Mouse (Mus musculus) midbrain, postnatal 0 days (tissue): ENCODE measurements at regions not wholly inside any gene's neighbourhood (a gene's known extent, or its start where the extent isn't known, plus 50 kb on each side); places are given as distances from the start of the nearest gene placed in this dataset.

Experiments used
- ATAC-seq: fragments of 200-750 bp; cut with Nextera tagmentation; 2 replicates; pipeline ENCODE4 v1.8.0; 2017; ENCODE audit warnings: moderate number of reproducible peaks, mild to moderate bottlenecking, moderate TSS enrichment, moderate library complexity; ENCODE audit not compliant: low FRiP score
- DNase-seq: peaks from one replicate; pipeline ENCODE4 v3.0.0-alpha.2; 2015; ENCODE audit warnings: low spot score
- H3K27ac ChIP-seq: fragments of 300-500 bp; sonication (generic); 2 replicates; pipeline ENCODE4 v1.5.1; 2014; ENCODE audit warnings: low read depth, mild to moderate bottlenecking, low read length, mixed read lengths
- H3K27me3 ChIP-seq: fragments of 300-500 bp; sonication (generic); 2 replicates; pipeline ENCODE4 v1.6.1; 2014; ENCODE audit warnings: low read length, control low read depth, mixed read lengths; ENCODE audit not compliant: insufficient read depth
- H3K36me3 ChIP-seq: fragments of 300-500 bp; sonication (generic); 2 replicates; pipeline ENCODE4 v1.6.1; 2014; ENCODE audit warnings: low read length, control low read depth, mixed read lengths; ENCODE audit not compliant: insufficient read depth
- H3K4me1 ChIP-seq: fragments of 300-500 bp; sonication (generic); 2 replicates; pipeline ENCODE4 v1.6.1; 2014; ENCODE audit warnings: mild to moderate bottlenecking, control low read depth, antibody characterized with exemption, low read length, mixed read lengths; ENCODE audit not compliant: insufficient read depth
- H3K4me2 ChIP-seq: fragments of 300-500 bp; sonication (generic); 2 replicates; pipeline ENCODE4 v1.6.1; 2014; ENCODE audit warnings: low read depth, mild to moderate bottlenecking, low read length, mixed read lengths; ENCODE audit not compliant: poor library complexity, severe bottlenecking
- H3K4me3 ChIP-seq: fragments of 300-500 bp; sonication (generic); 2 replicates; pipeline ENCODE4 v1.5.1; 2014; ENCODE audit warnings: low read depth, mild to moderate bottlenecking, low read length, moderate library complexity
- H3K9ac ChIP-seq: fragments of 300-500 bp; sonication (generic); replicated peaks from 2 replicates; pipeline ENCODE4 v1.6.1; 2014; ENCODE audit warnings: mild to moderate bottlenecking, low read length, moderate library complexity, mixed read lengths; ENCODE audit not compliant: poor library complexity, severe bottlenecking
- H3K9me3 ChIP-seq: fragments of 300-500 bp; sonication (generic); 2 replicates; pipeline ENCODE4 v1.6.1; 2016; ENCODE audit warnings: low read length, control low read depth
- CTCF ChIP-seq: IDR thresholded peaks from 2 replicates; pipeline ENCODE4 v1.5.1; 2016; ENCODE audit warnings: antibody characterized with exemption, mild to moderate bottlenecking
- WGBS: fragments of 180-500 bp; shearing (Covaris S2); extraction: QIAGEN DNeasy Blood & Tissue Kit; methylation state at CpG from one replicate; pipeline ENCODE4 v1.1.7; 2014; 5-methylcytosine and 5-hydroxymethylcytosine counted together

- Histone ChIP-seq H3K9me3 (no peaks in the 10 kb centered on the region), H3K4me1 (no peaks in the 10 kb centered on the region), H3K9ac (no peak overlapping the region), H3K27ac (no peak overlapping the region), H3K27me3 (no peaks in the 10 kb centered on the region), H3K4me2 (no peak overlapping the region), H3K4me3 (no peak overlapping the region), H3K36me3 (no peaks in the 10 kb centered on the region)
- ATAC-seq = 0 out of 2 replicates have a peak, but pooled peaks have one; percentile 31
- TF ChIP-seq CTCF = no peak
- DNase-seq = no peak
- 50% methylated on average over 3 of the region's 3 CpGs for WGBS
Measured at GRCm38 (mm10) chr2:114844389-114844771, 189.6 kb upstream of the Dph6 start.

- H3K27ac ChIP-seq = no peak overlapping the region
- no peak for DNase-seq
- no peak for ATAC-seq
- TF ChIP-seq CTCF = no peak
- H3K9ac ChIP-seq = no peak overlapping the region
- no peaks in the 10 kb centered on the region for H3K27me3 ChIP-seq
- 92% methylated on average over 5 of the region's 5 CpGs for WGBS
- H3K4me2 ChIP-seq = no peak overlapping the region
- no peaks in the 10 kb centered on the region for H3K9me3 ChIP-seq
- no peak overlapping the region for H3K4me3 ChIP-seq
- H3K36me3 ChIP-seq = no peaks in the 10 kb centered on the region
- no peaks in the 10 kb centered on the region for H3K4me1 ChIP-seq
Measured at GRCm38 (mm10) chr2:114848439-114848838, 193.7 kb upstream of the Dph6 start.

GRCm38 (mm10) chr2:114848914-114849313, 194.2 kb upstream of the Dph6 start:
- ATAC-seq (no peak), DNase-seq (no peak)
- H3K9me3 ChIP-seq = no peaks in the 10 kb centered on the region
- no peak overlapping the region for H3K9ac ChIP-seq
- no peak overlapping the region for H3K4me2 ChIP-seq
- no peak for TF ChIP-seq CTCF
- H3K4me1 ChIP-seq = no peaks in the 10 kb centered on the region
- H3K36me3 ChIP-seq = no peaks in the 10 kb centered on the region
- H3K27me3 ChIP-seq = no peaks in the 10 kb centered on the region
- no peak overlapping the region for H3K27ac ChIP-seq
- no peak overlapping the region for H3K4me3 ChIP-seq
- WGBS = 94% methylated on average over 2 of the region's 2 CpGs

GRCm38 (mm10) chr2:114853715-114854530, 199.2 kb upstream of the Dph6 start:
- H3K36me3 ChIP-seq = no peaks in the 10 kb centered on the region
- TF ChIP-seq CTCF = peak; percentile 96
- WGBS = 31% methylated on average over 13 of the region's 13 CpGs
- no peak overlapping the region for H3K27ac ChIP-seq
- H3K4me2 ChIP-seq = no peak overlapping the region
- no peak overlapping the region for H3K4me3 ChIP-seq
- H3K9ac ChIP-seq = no peak overlapping the region
- peak; percentile 68; the same call in 1 of the 2 replicates for ATAC-seq
- DNase-seq = peak; percentile 89
- H3K4me1 ChIP-seq = no peaks in the 10 kb centered on the region
- no peaks in the 10 kb centered on the region for H3K27me3 ChIP-seq
- H3K9me3 ChIP-seq = no peaks in the 10 kb centered on the region

GRCm38 (mm10) chr2:114872272-114872671, 217.5 kb upstream of the Dph6 start:
- DNase-seq (peak; percentile 62), ATAC-seq (no peak)
- Histone ChIP-seq H3K9me3 (no peaks in the 10 kb centered on the region), H3K4me2 (no peak overlapping the region), H3K27me3 (no peaks in the 10 kb centered on the region), H3K27ac (no peak overlapping the region), H3K36me3 (no peaks in the 10 kb centered on the region), H3K4me3 (no peak overlapping the region), H3K9ac (no peak overlapping the region), H3K4me1 (no peaks in the 10 kb centered on the region)
- TF ChIP-seq CTCF = no peak
- WGBS = 45% methylated on average over 7 of the region's 7 CpGs

- Histone ChIP-seq H3K36me3 (no peaks in the 10 kb centered on the region), H3K9ac (no peak overlapping the region), H3K9me3 (no peaks in the 10 kb centered on the region), H3K4me1 (no peaks in the 10 kb centered on the region), H3K4me2 (no peak overlapping the region), H3K27me3 (no peaks in the 10 kb centered on the region), H3K27ac (no peak overlapping the region), H3K4me3 (no peak overlapping the region)
- DNase-seq (no peak), ATAC-seq (no peak)
- 55% methylated on average over 4 of the region's 4 CpGs for WGBS
- TF ChIP-seq CTCF = no peak
Measured at GRCm38 (mm10) chr2:114873090-114873489, 218.3 kb upstream of the Dph6 start.
